In the genomic region with DNA sequence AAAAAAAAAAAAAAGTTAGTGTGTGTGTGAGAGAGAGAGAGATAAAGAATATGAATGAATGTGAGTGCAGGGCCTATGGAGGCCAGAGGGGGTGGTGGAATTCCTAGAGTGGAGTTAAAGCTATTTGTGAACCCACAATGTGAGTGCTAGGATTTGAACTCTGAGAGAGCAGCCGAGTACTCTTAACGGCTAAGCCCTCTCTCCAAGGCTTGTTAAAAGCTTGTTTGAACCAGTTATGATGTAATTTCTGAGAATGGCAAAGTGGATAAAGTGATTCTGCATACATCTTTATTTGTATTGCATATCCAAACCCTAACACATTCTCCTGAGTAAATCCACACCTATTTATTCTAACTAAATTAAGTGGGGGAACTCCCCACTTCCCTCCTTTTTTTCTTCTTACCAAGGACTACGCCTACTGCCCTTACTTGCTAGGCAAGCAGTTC, we compare ENCODE assay signal across 10 mouse cellular contexts. TPM values are rescaled to one million over a fixed set of nuclear protein-coding genes. Genes with fewer than 3 reads are reported as not detected.
DNase-seq lines count a peak whose midpoint lies in the region; ATAC-seq and TF ChIP-seq lines count a peak whose summit lies in the region.
"Had no signal": no experiment of that assay in that cellular context is flagged by ENCODE, and none has a peak within 500 bp of the region (broad histone marks: within the 10 kb centered on the region; RNA-seq: fewer than 3 reads in every experiment).

No protein-coding gene starts in this region.

- H3K36me3 ChIP-seq in heart, embryonic 10.5 days: peaks cover 14% of the 10 kb centered on the region; the same call in 1 of the 2 replicates
- H3K36me3 ChIP-seq in midbrain, embryonic 13.5 days: peaks cover 7% of the 10 kb centered on the region

- H3K27me3 ChIP-seq in heart, embryonic 10.5 days (ENCODE audit: insufficient read depth, poor library complexity, severe bottlenecking): peaks cover 14% of the 10 kb centered on the region
- peaks cover 20% of the 10 kb centered on the region for H3K27me3 ChIP-seq in midbrain, embryonic 13.5 days

- peaks cover 14% of the 10 kb centered on the region; the same call in 1 of the 2 replicates for H3K4me1 ChIP-seq in heart, embryonic 10.5 days
- peaks cover 32% of the 10 kb centered on the region for H3K4me1 ChIP-seq in bone marrow macrophage, adult 2 months (ENCODE audit: control insufficient read depth, insufficient read depth, low read length)
- H3K4me1 ChIP-seq in midbrain, embryonic 13.5 days (replicated peaks): peaks cover 27% of the 10 kb centered on the region

- no peak for ATAC-seq in midbrain, embryonic 13.5 days

- H3K27ac ChIP-seq in heart, embryonic 10.5 days: peak overlapping the region; percentile 92; the same call in 1 of the 2 replicates
- peak overlapping the region; percentile 35 for H3K27ac ChIP-seq in bone marrow macrophage, adult 2 months (ENCODE audit: insufficient read depth, low read depth, low read length)
- no peak overlapping the region for H3K27ac ChIP-seq in midbrain, embryonic 13.5 days

- no peaks in the 10 kb centered on the region for H3K9me3 ChIP-seq in heart, embryonic 10.5 days
- H3K9me3 ChIP-seq in midbrain, embryonic 13.5 days: no peaks in the 10 kb centered on the region

- peak overlapping the region; percentile 71 for H3K4me2 ChIP-seq in midbrain, embryonic 13.5 days (replicated peaks)

- no peak for TF ChIP-seq CTCF in bone marrow macrophage, adult 2 months (IDR thresholded peaks at IDR 0.05; ENCODE audit: low read depth, low read length)

- peak overlapping the region; percentile 88 for H3K4me3 ChIP-seq in heart, embryonic 10.5 days
- peak overlapping the region; percentile 87 for H3K4me3 ChIP-seq in bone marrow macrophage, adult 2 months (ENCODE audit: insufficient read depth, low read length)
- peak overlapping the region; percentile 81 for H3K4me3 ChIP-seq in midbrain, embryonic 13.5 days (replicated peaks)

- no peak for TF ChIP-seq POLR2A in bone marrow macrophage, adult 2 months (IDR thresholded peaks at IDR 0.05; ENCODE audit: borderline replicate concordance, low read depth, low read length)

- DNase-seq in heart, embryonic 10.5 days (ENCODE audit: low spot score): no peak
- no peak for DNase-seq in heart, adult 9 months (ENCODE audit: low spot score in 2 of 2)
- DNase-seq in induced T-regulatory cell, adult 2 months (ENCODE audit: low read depth): peak; percentile 42
- DNase-seq in gastrocnemius, postnatal 4 days (ENCODE audit: low spot score in 2 of 2): no peak
- no peak for DNase-seq in spleen, adult 12 weeks (ENCODE audit: low spot score)
- no peak for DNase-seq in layer of hippocampus, adult 9-10 months (ENCODE audit: low spot score)
- DNase-seq: cerebellum, postnatal 25 days had no signal

- H3K9ac ChIP-seq in midbrain, embryonic 13.5 days (replicated peaks): peak overlapping the region; percentile 86

- 63% methylated on average over 3 of the region's 3 CpGs for WGBS in heart, embryonic 10.5 days
- 70% methylated on average over 3 of the region's 3 CpGs for WGBS in midbrain, embryonic 13.5 days

RNA-seq across cellular contexts. Expression of a gene that starts 1.0 kb away (rescaled TPM):
- polyA plus RNA-seq in heart, embryonic 10.5 days (2016; fragmentation: Nextera tagmentation; extraction: Ambion mirVana): 53.0 and 63.6 TPM in 2 replicates
- polyA plus RNA-seq in bone marrow macrophage, adult 2 months (2012; ENCODE audit: insufficient read depth, insufficient read length, missing spikeins): 45.8 and 49.4 TPM in 2 replicates
- polyA plus RNA-seq in midbrain, embryonic 13.5 days (2015; fragmentation: Nextera tagmentation; extraction: Ambion mirVana): 48.3 and 51.1 TPM in 2 replicates
- total RNA-seq in gastrocnemius, postnatal 4 days (2021): 10 to 100 TPM; 32.1 to 39.2 TPM

RNA-seq across cellular contexts. Expression of a gene that starts 8.1 kb away (rescaled TPM):
- 3.9 and 5.4 TPM in 2 replicates for polyA plus RNA-seq in heart, embryonic 10.5 days (2016; fragmentation: Nextera tagmentation; extraction: Ambion mirVana)
- 149 and 167 TPM in 2 replicates for polyA plus RNA-seq in bone marrow macrophage, adult 2 months (2012; ENCODE audit: insufficient read depth, insufficient read length, missing spikeins)
- polyA plus RNA-seq in midbrain, embryonic 13.5 days (2015; fragmentation: Nextera tagmentation; extraction: Ambion mirVana): 2.8 and 3.0 TPM in 2 replicates
- 10 to 100 TPM; 73.0 to 81.8 TPM for total RNA-seq in gastrocnemius, postnatal 4 days (2021)

RNA-seq across cellular contexts. Expression of a gene that starts 22.1 kb away (rescaled TPM):
- polyA plus RNA-seq in heart, embryonic 10.5 days (2016; fragmentation: Nextera tagmentation; extraction: Ambion mirVana): 137 and 180 TPM in 2 replicates
- 44.4 and 47.6 TPM in 2 replicates for polyA plus RNA-seq in bone marrow macrophage, adult 2 months (2012; ENCODE audit: insufficient read depth, insufficient read length, missing spikeins)
- 147 and 153 TPM in 2 replicates for polyA plus RNA-seq in midbrain, embryonic 13.5 days (2015; fragmentation: Nextera tagmentation; extraction: Ambion mirVana)
- 10 to 100 TPM; 38.0 to 46.9 TPM for total RNA-seq in gastrocnemius, postnatal 4 days (2021)

RNA-seq across cellular contexts. Expression of a gene that starts 35.8 kb away (rescaled TPM):
- 0.10 and 0.35 TPM in 2 replicates for polyA plus RNA-seq in heart, embryonic 10.5 days (2016; fragmentation: Nextera tagmentation; extraction: Ambion mirVana)
- not detected in 2 replicates for polyA plus RNA-seq in bone marrow macrophage, adult 2 months (2012; ENCODE audit: insufficient read depth, insufficient read length, missing spikeins)
- polyA plus RNA-seq in midbrain, embryonic 13.5 days (2015; fragmentation: Nextera tagmentation; extraction: Ambion mirVana): 14.2 and 19.3 TPM in 2 replicates
- total RNA-seq in gastrocnemius, postnatal 4 days (2021): 1 to 10 TPM; 4.2 to 4.4 TPM
- total RNA-seq: monocyte, adult 5-6 weeks had no signal

RNA-seq across cellular contexts. Expression of a gene that starts 49.2 kb away (rescaled TPM):
- 19.9 and 25.5 TPM in 2 replicates for polyA plus RNA-seq in heart, embryonic 10.5 days (2016; fragmentation: Nextera tagmentation; extraction: Ambion mirVana)
- polyA plus RNA-seq in bone marrow macrophage, adult 2 months (2012; ENCODE audit: insufficient read depth, insufficient read length, missing spikeins): 29.4 and 33.8 TPM in 2 replicates
- 25.4 and 30.4 TPM in 2 replicates for polyA plus RNA-seq in midbrain, embryonic 13.5 days (2015; fragmentation: Nextera tagmentation; extraction: Ambion mirVana)
- total RNA-seq in gastrocnemius, postnatal 4 days (2021): 10 to 100 TPM; 15.6 to 17.7 TPM

Comparison
In these comparisons a context has a peak if more than half of its experiments do, and no peak if none do; other contexts are left out.
1. RNA of a gene that starts 8.1 kb away (polyA plus RNA-seq): 149 to 167 TPM in bone marrow macrophage, adult 2 months; 3.9 to 5.4 TPM in heart, embryonic 10.5 days and 2.8 to 3.0 TPM in midbrain, embryonic 13.5 days; every median in the first group is over 10 times any median in the second.
2. Peak in every context shown above with its lines, with median percentiles within 50 percentile points of each other: H3K4me3 ChIP-seq.